Mouse (Mus musculus) embryonic facial prominence, embryonic 12.5 days (tissue): Measurements from ENCODE around the gene Cyb5r1. TPM values are rescaled to one million over a fixed set of nuclear protein-coding genes. Genes with fewer than 3 reads are reported as not detected.

Experiments used
- polyA plus RNA-seq: library from polyadenylated mRNA; unstranded; fragments of >200 nt; fragmentation: Nextera tagmentation; extraction: Ambion mirVana; gene quantifications from 2 replicates; pipeline ENCODE4 v1.2.1, GENCODE M21; 2016

Cyb5r1 gene
- polyA plus RNA-seq, 1 experiment from 2014 or later: 38.0 TPM

Other genes with a start within 250 kb of the Cyb5r1 start
- 1.9 and 3.6 TPM in 2 replicates for gene Chil1, start 223.4 kb upstream of the Cyb5r1 start, polyA plus RNA-seq
- gene Mybph, start 212.1 kb upstream of the Cyb5r1 start, polyA plus RNA-seq: 19.9 and 28.3 TPM in 2 replicates
- 1.7 and 2.1 TPM in 2 replicates for gene Adora1, start 170.1 kb upstream of the Cyb5r1 start, polyA plus RNA-seq
- 62.9 and 76.2 TPM in 2 replicates for gene Myog, start 115.6 kb upstream of the Cyb5r1 start, polyA plus RNA-seq
- 7.0 TPM in 2 replicates for gene Ppfia4, start 72.6 kb upstream of the Cyb5r1 start, polyA plus RNA-seq
- gene Tmem183a, start 43.6 kb upstream of the Cyb5r1 start, polyA plus RNA-seq: 102 and 105 TPM in 2 replicates
- not detected in 2 replicates for gene 4933406M09Rik, start 19.6 kb upstream of the Cyb5r1 start, polyA plus RNA-seq
- gene Adipor1, start 9.8 kb downstream of the Cyb5r1 start, polyA plus RNA-seq: 76.0 and 78.1 TPM in 2 replicates
- gene Klhl12, start 50.0 kb downstream of the Cyb5r1 start, polyA plus RNA-seq: 33.5 and 34.9 TPM in 2 replicates
- 38.4 TPM in 2 replicates for gene Rabif, start 89.1 kb downstream of the Cyb5r1 start, polyA plus RNA-seq
- 0.12 TPM in 1 of 2 replicates, not detected in the other for gene Mgat4e, start 144.1 kb downstream of the Cyb5r1 start, polyA plus RNA-seq
- 99.5 and 100 TPM in 2 replicates for gene Kdm5b, start 154.6 kb downstream of the Cyb5r1 start, polyA plus RNA-seq
- gene Syt2, start 241.1 kb downstream of the Cyb5r1 start, polyA plus RNA-seq: 2.1 and 2.4 TPM in 2 replicates